Mouse (Mus musculus) liver, postnatal 0 days (tissue): ENCODE data around the gene Yap1. TPM values are rescaled to one million over a fixed set of nuclear protein-coding genes. Genes with fewer than 3 reads are reported as not detected.

Experiments
- ATAC-seq: fragments of 200-750 bp; cut with Nextera tagmentation; 2 replicates; pipeline ENCODE4 v1.8.0; 2017; ENCODE audit warnings: mild to moderate bottlenecking, moderate library complexity
- DNase-seq: peaks from one replicate; pipeline ENCODE4 v3.0.0-alpha.2; 2016
- H3K27ac ChIP-seq: fragments of 300-500 bp; sonication (generic); 2 replicates; pipeline ENCODE4 v1.5.1; 2014; ENCODE audit warnings: antibody characterized with exemption, moderate library complexity, mild to moderate bottlenecking, low read depth
- H3K27me3 ChIP-seq: fragments of 300-500 bp; sonication (generic); 2 replicates; pipeline ENCODE4 v1.6.1; 2014; ENCODE audit warnings: low read length, control low read depth, mixed read lengths; ENCODE audit not compliant: insufficient read depth
- H3K36me3 ChIP-seq: fragments of 300-500 bp; sonication (generic); replicated peaks from 2 replicates; pipeline ENCODE4 v1.6.1; 2014; ENCODE audit warnings: mild to moderate bottlenecking, control low read depth, low read length, moderate library complexity, mixed read lengths; ENCODE audit not compliant: insufficient read depth
- H3K4me1 ChIP-seq: fragments of 300-500 bp; sonication (generic); 2 replicates; pipeline ENCODE4 v1.6.1; 2014; ENCODE audit warnings: antibody characterized with exemption, mild to moderate bottlenecking, control low read depth; ENCODE audit not compliant: insufficient read depth
- H3K4me2 ChIP-seq: fragments of 300-500 bp; sonication (generic); 2 replicates; pipeline ENCODE4 v1.6.1; 2014; ENCODE audit warnings: low read depth, mild to moderate bottlenecking, low read length, moderate library complexity, mixed read lengths
- H3K4me3 ChIP-seq: fragments of 300-500 bp; sonication (generic); 2 replicates; pipeline ENCODE4 v1.5.1; 2014; ENCODE audit warnings: low read depth, low read length
- H3K9ac ChIP-seq: fragments of 300-500 bp; sonication (generic); replicated peaks from 2 replicates; pipeline ENCODE4 v1.6.1; 2014; ENCODE audit warnings: mild to moderate bottlenecking, moderate library complexity
- H3K9me3 ChIP-seq: fragments of 300-500 bp; sonication (generic); 2 replicates; pipeline ENCODE4 v1.6.1; 2016; ENCODE audit warnings: mild to moderate bottlenecking, control low read depth, low read length, mixed read lengths
- CTCF ChIP-seq: sonication (generic); IDR thresholded peaks from 2 replicates; pipeline ENCODE4 v1.5.1; 2016; ENCODE audit warnings: antibody characterized with exemption, low read depth
- EP300 ChIP-seq: IDR thresholded peaks from 2 replicates; pipeline ENCODE4 v1.6.1; 2016; ENCODE audit warnings: antibody characterized with exemption, low read depth, mild to moderate bottlenecking
- WGBS: fragments of 180-500 bp; shearing (Covaris S2); extraction: QIAGEN DNeasy Blood & Tissue Kit; methylation state at CpG from one replicate; pipeline ENCODE4 v1.1.7; 2014; ENCODE audit not compliant: insufficient replicate concordance; 5-methylcytosine and 5-hydroxymethylcytosine counted together
- polyA plus RNA-seq: library from polyadenylated mRNA; unstranded; fragments of >200 nt; fragmentation: Nextera tagmentation; extraction: Ambion mirVana; gene quantifications from 2 replicates; pipeline ENCODE4 v1.2.1, GENCODE M21; 2015

Gene Yap1
- polyA plus RNA-seq, 1 experiment from 2014 or later = 4.3 TPM

DNA sequence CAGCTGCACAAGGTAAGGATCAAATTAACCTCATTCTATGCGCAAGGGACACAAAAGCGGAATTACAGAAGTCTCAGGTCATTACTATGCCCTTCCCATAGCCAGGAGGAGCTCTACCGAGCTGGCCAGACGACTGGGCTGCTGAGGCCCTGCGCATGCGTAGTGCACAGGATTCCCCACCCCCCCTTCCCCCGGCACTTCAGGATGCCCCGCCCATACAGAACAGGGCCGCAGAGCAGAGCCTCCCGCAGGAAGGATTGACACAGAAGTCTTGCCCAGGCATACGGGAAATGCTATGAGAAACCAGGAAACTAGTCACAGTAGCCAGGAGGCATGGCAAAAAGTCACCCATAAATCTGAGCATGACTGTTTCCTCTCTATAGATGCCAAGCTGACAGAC lies 89.9 kb downstream of the Yap1 start:
- WGBS = 6% methylated on average over 11 of the region's 11 CpGs
- DNase-seq (peak; percentile 78), ATAC-seq (peak; percentile 93)
- Histone ChIP-seq H3K9me3 (no peaks in the 10 kb centered on the region), H3K27ac (no peak overlapping the region), H3K9ac (no peak overlapping the region), H3K4me1 (peaks cover 6% of the 10 kb centered on the region; the same call in 1 of the 2 replicates), H3K4me3 (peak overlapping the region; percentile 25; the same call in 1 of the 2 replicates), H3K27me3 (no peaks in the 10 kb centered on the region), H3K4me2 (peak overlapping the region; percentile 63), H3K36me3 (no peaks in the 10 kb centered on the region)
- no peak for TF ChIP-seq EP300
- TF ChIP-seq CTCF = 0 out of 2 replicates have a peak, but pooled peaks have one; percentile 30

DNA sequence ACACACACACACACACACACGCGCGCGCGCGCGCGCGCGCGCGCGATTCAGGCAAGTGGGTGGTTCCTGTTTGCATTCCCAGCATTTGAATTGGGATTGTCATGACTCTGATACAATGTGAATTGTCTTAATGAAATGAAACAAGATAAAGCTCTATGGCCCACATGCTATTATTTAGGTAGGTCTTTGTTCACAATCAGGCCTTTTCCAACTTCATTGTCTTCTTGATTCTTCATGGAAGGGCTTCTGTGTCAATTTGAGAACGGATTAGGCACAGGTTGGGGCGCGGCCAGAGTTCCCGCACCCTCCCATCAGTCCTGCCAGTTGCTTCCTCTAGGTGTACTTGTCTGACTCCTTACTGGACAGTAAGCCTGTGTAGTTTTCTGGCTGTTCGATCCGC lies 90.4 kb downstream of the Yap1 start:
- TF ChIP-seq CTCF (no peak), EP300 (no peak)
- H3K27me3 ChIP-seq = no peaks in the 10 kb centered on the region
- H3K36me3 ChIP-seq = no peaks in the 10 kb centered on the region
- 68% methylated on average over 19 of the region's 19 CpGs for WGBS
- H3K4me3 ChIP-seq = peak overlapping the region; percentile 25; the same call in 1 of the 2 replicates
- H3K9ac ChIP-seq = no peak overlapping the region
- DNase-seq (no peak), ATAC-seq (peak; percentile 39; the same call in 1 of the 2 replicates)
- no peaks in the 10 kb centered on the region for H3K9me3 ChIP-seq
- no peak overlapping the region for H3K27ac ChIP-seq
- H3K4me1 ChIP-seq = peaks cover 6% of the 10 kb centered on the region; the same call in 1 of the 2 replicates
- peak overlapping the region; percentile 63 for H3K4me2 ChIP-seq

- no peak overlapping the region for H3K4me2 ChIP-seq
- TF ChIP-seq EP300 = no peak
- TF ChIP-seq CTCF = no peak
- DNase-seq (no peak), ATAC-seq (no peak)
- H3K9me3 ChIP-seq = no peaks in the 10 kb centered on the region
- H3K27ac ChIP-seq = no peak overlapping the region
- no peaks in the 10 kb centered on the region for H3K36me3 ChIP-seq
- H3K9ac ChIP-seq = no peak overlapping the region
- no peaks in the 10 kb centered on the region for H3K4me1 ChIP-seq
- WGBS = 74% methylated on average over 2 of the region's 2 CpGs
- no peaks in the 10 kb centered on the region for H3K27me3 ChIP-seq
- no peak overlapping the region for H3K4me3 ChIP-seq
Observed at GRCm38 (mm10) chr9:7907351-7907985, 96.9 kb downstream of the Yap1 start.

DNA sequence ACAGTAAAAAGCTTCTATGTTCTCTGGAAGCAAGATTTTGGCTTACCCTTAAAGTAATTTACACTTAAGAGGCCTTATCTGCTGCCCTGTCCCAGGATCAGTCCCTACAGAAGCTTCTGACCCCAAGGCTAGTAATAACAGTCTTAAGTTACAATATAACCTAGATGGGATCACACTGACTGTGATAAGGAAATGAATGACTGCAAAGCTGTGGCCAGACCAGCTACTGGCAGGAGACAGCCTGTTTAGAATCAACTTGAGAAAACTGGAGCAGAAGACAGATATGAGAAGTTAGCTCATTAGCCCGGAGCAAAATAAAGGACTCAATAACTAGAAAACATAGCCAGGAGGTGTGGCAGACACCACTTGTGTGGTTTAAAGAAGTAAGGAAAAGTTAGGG lies 97.8 kb downstream of the Yap1 start:
- WGBS = 71% methylated on average over 1 of the region's 1 CpGs
- no peak for ATAC-seq

GRCm38 (mm10) chr9:7903825-7904224 lies 100.6 kb downstream of the Yap1 start:
- H3K27ac ChIP-seq = no peak overlapping the region
- H3K27me3 ChIP-seq = no peaks in the 10 kb centered on the region
- no peak overlapping the region for H3K9ac ChIP-seq
- no peaks in the 10 kb centered on the region for H3K36me3 ChIP-seq
- 60% methylated on average over 5 of the region's 5 CpGs for WGBS
- no peaks in the 10 kb centered on the region for H3K4me1 ChIP-seq
- DNase-seq = no peak
- TF ChIP-seq CTCF = no peak
- TF ChIP-seq EP300 = no peak
- H3K4me3 ChIP-seq = no peak overlapping the region
- no peak overlapping the region for H3K4me2 ChIP-seq
- H3K9me3 ChIP-seq = no peaks in the 10 kb centered on the region
- ATAC-seq = no peak

More for the DNA sequence above, 97.8 kb downstream of the Yap1 start:
- no peaks in the 10 kb centered on the region for H3K4me1 ChIP-seq
- no peak overlapping the region for H3K4me2 ChIP-seq
- DNase-seq = no peak
- H3K36me3 ChIP-seq = no peaks in the 10 kb centered on the region
- H3K27me3 ChIP-seq = no peaks in the 10 kb centered on the region
- H3K9me3 ChIP-seq = no peaks in the 10 kb centered on the region
- TF ChIP-seq EP300 (no peak), CTCF (no peak)
- H3K9ac ChIP-seq = no peak overlapping the region
- no peak overlapping the region for H3K27ac ChIP-seq
- no peak overlapping the region for H3K4me3 ChIP-seq

GRCm38 (mm10) chr9:7903262-7903661 lies 101.1 kb downstream of the Yap1 start:
- H3K36me3 ChIP-seq = no peaks in the 10 kb centered on the region
- no peak for TF ChIP-seq EP300
- TF ChIP-seq CTCF = no peak
- DNase-seq (no peak), ATAC-seq (no peak)
- no peaks in the 10 kb centered on the region for H3K9me3 ChIP-seq
- H3K4me2 ChIP-seq = no peak overlapping the region
- no peaks in the 10 kb centered on the region for H3K4me1 ChIP-seq
- H3K9ac ChIP-seq = no peak overlapping the region
- no peak overlapping the region for H3K27ac ChIP-seq
- no peaks in the 10 kb centered on the region for H3K27me3 ChIP-seq
- H3K4me3 ChIP-seq = no peak overlapping the region
- 75% methylated on average over 2 of the region's 2 CpGs for WGBS
